ENCODE assay signal across 33 mouse cellular contexts in the genomic region with DNA sequence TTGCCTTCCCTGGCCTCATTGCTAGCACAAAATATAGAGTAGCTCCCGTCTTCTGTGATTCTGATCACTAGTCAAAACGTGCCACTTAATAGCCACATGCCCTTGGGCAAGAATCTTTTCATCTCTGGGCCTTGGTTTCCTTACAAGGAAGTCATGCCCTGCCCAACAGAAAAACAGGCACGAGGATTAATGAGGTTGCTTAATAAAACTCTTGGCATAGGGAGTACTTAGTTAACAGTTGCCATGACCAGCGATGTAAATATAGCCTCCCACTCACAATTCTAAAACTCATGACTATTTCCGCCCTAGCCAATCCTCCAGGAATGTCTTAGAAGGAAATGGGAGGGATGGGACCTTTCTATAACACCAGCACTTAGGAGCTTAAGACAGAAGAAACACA. TPM values are rescaled to one million over a fixed set of nuclear protein-coding genes. Genes with fewer than 3 reads are reported as not detected.
A peak's percentile ranks its signal among the peaks of the same experiment; 100 is the strongest.
DNase-seq lines count a peak whose midpoint lies in the region; ATAC-seq and TF ChIP-seq lines count a peak whose summit lies in the region.
"Had no signal": no experiment of that assay in that cellular context is flagged by ENCODE, and none has a peak within 500 bp of the region (broad histone marks: within the 10 kb centered on the region; RNA-seq: fewer than 3 reads in every experiment).

No protein-coding gene starts in this region.

- H3K4me3 ChIP-seq in heart, embryonic 16.5 days (ENCODE audit: low read length), result no peak overlapping the region
- no peak overlapping the region for H3K4me3 ChIP-seq in lung, postnatal 0 days (ENCODE audit: low read depth, low read length)
- H3K4me3 ChIP-seq in forebrain, embryonic 16.5 days (replicated peaks; ENCODE audit: low read length), result no peak overlapping the region
- H3K4me3 ChIP-seq: embryonic facial prominence, embryonic 13.5 days; forebrain, embryonic 15.5 days; heart, embryonic 15.5 days; hindbrain, embryonic 12.5 days; left cerebral cortex, adult 2 months; limb, embryonic 15.5 days; liver, embryonic 15.5 days; myocyte; neural tube, embryonic 13.5 days had no signal

- no peak overlapping the region for H3K27ac ChIP-seq in heart, embryonic 16.5 days (ENCODE audit: low read length)
- peak overlapping the region; percentile 51; the same call in 1 of the 2 replicates for H3K27ac ChIP-seq in lung, postnatal 0 days (ENCODE audit: low read length)
- H3K27ac ChIP-seq in forebrain, embryonic 16.5 days (ENCODE audit: low read length), result no peak overlapping the region
- H3K27ac ChIP-seq: embryonic facial prominence, embryonic 13.5 days; forebrain, embryonic 15.5 days; heart, embryonic 15.5 days; hindbrain, embryonic 12.5 days; left cerebral cortex, adult 2 months; limb, embryonic 15.5 days; liver, embryonic 15.5 days; neural tube, embryonic 13.5 days had no signal

- WGBS in heart, embryonic 16.5 days, result 58% methylated on average over 5 of the region's 5 CpGs
- 40% methylated on average over 5 of the region's 5 CpGs for WGBS in lung, postnatal 0 days
- 59% methylated on average over 5 of the region's 5 CpGs for WGBS in forebrain, embryonic 16.5 days

- TF ChIP-seq EP300 in lung, postnatal 0 days (IDR thresholded peaks at IDR 0.05), result peak; percentile 77

- no peaks in the 10 kb centered on the region for H3K27me3 ChIP-seq in heart, embryonic 16.5 days (ENCODE audit: control insufficient read depth, insufficient read depth, low read length)
- H3K27me3 ChIP-seq in lung, postnatal 0 days (replicated peaks; ENCODE audit: insufficient read depth, low read length), result no peaks in the 10 kb centered on the region
- H3K27me3 ChIP-seq in forebrain, embryonic 16.5 days (replicated peaks; ENCODE audit: control insufficient read depth, insufficient read depth, low read length), result no peaks in the 10 kb centered on the region
- H3K27me3 ChIP-seq: CH12.LX; embryonic facial prominence, embryonic 13.5 days; forebrain, embryonic 15.5 days; heart, embryonic 15.5 days; hindbrain, embryonic 12.5 days; limb, embryonic 15.5 days; liver, embryonic 15.5 days; neural tube, embryonic 13.5 days had no signal

- H3K9ac ChIP-seq in heart, embryonic 16.5 days (ENCODE audit: low read length), result no peak overlapping the region
- no peak overlapping the region for H3K9ac ChIP-seq in lung, postnatal 0 days (replicated peaks; ENCODE audit: low read depth)
- no peak overlapping the region for H3K9ac ChIP-seq in forebrain, embryonic 16.5 days (replicated peaks; ENCODE audit: low read depth, low read length)
- H3K9ac ChIP-seq: embryonic facial prominence, embryonic 13.5 days; forebrain, embryonic 15.5 days; heart, embryonic 15.5 days; hindbrain, embryonic 12.5 days; limb, embryonic 15.5 days; liver, embryonic 15.5 days; neural tube, embryonic 13.5 days had no signal

- H3K4me1 ChIP-seq in heart, embryonic 16.5 days (ENCODE audit: control insufficient read depth, insufficient read depth, low read length), result no peaks in the 10 kb centered on the region
- no peaks in the 10 kb centered on the region; the same call in 1 of the 2 replicates for H3K4me1 ChIP-seq in lung, postnatal 0 days (ENCODE audit: insufficient read depth, low read depth, low read length)
- no peaks in the 10 kb centered on the region for H3K4me1 ChIP-seq in forebrain, embryonic 16.5 days (replicated peaks; ENCODE audit: control insufficient read depth, insufficient read depth, low read length)
- H3K4me1 ChIP-seq: embryonic facial prominence, embryonic 13.5 days; forebrain, embryonic 15.5 days; heart, embryonic 15.5 days; hindbrain, embryonic 12.5 days; limb, embryonic 15.5 days; liver, embryonic 15.5 days; neural tube, embryonic 13.5 days had no signal

- no peak for DNase-seq in heart, postnatal 14 days
- peak; percentile 61 for DNase-seq in NIH3T3 (ENCODE audit: low read depth)
- DNase-seq in brain, adult 2 months (ENCODE audit: low read depth, low spot score), result peak; percentile 8
- peak; percentile 87 for DNase-seq in lung, postnatal 0 days (ENCODE audit: low spot score)
- no peak for DNase-seq in frontal cortex, postnatal 14 days (ENCODE audit: low spot score in 2 of 2)
- no peak for DNase-seq in left cerebral cortex, adult 8-10 months (ENCODE audit: low spot score in 2 of 2)
- DNase-seq: adrenal gland, adult 8-10 months; B cell, adult 2 months; cerebellum, adult 2 months; cerebellum, postnatal 36 days; embryo, embryonic 11 days; kidney, adult 11 months; kidney, postnatal 10 days; left cerebral cortex, postnatal 4 days; retina, postnatal 1 day; right cerebral cortex, postnatal 25 days; spleen, adult 18-20 months; thymus, postnatal 14 days had no signal

- intact Hi-C loops in heart, postnatal 14 days (cut with DNase I), result no loop called here

- H3K36me3 ChIP-seq in heart, embryonic 16.5 days (ENCODE audit: control insufficient read depth, insufficient read depth), result no peaks in the 10 kb centered on the region
- no peaks in the 10 kb centered on the region for H3K36me3 ChIP-seq in lung, postnatal 0 days (ENCODE audit: insufficient read depth, low read length)
- no peaks in the 10 kb centered on the region for H3K36me3 ChIP-seq in forebrain, embryonic 16.5 days (ENCODE audit: control insufficient read depth, insufficient read depth)
- H3K36me3 ChIP-seq: embryonic facial prominence, embryonic 13.5 days; forebrain, embryonic 15.5 days; G1E; heart, embryonic 15.5 days; hindbrain, embryonic 12.5 days; limb, embryonic 15.5 days; liver, embryonic 15.5 days; neural tube, embryonic 13.5 days had no signal

- no peak overlapping the region for H3K4me2 ChIP-seq in heart, embryonic 16.5 days (ENCODE audit: low read depth, low read length)
- H3K4me2 ChIP-seq in lung, postnatal 0 days (replicated peaks; ENCODE audit: low read depth, low read length), result no peak overlapping the region
- no peak overlapping the region for H3K4me2 ChIP-seq in forebrain, embryonic 16.5 days (ENCODE audit: low read length)
- H3K4me2 ChIP-seq: embryonic facial prominence, embryonic 13.5 days; forebrain, embryonic 15.5 days; heart, embryonic 15.5 days; hindbrain, embryonic 12.5 days; limb, embryonic 15.5 days; liver, embryonic 15.5 days; neural tube, embryonic 13.5 days had no signal

- ATAC-seq in heart, embryonic 16.5 days (replicated peaks; ENCODE audit: extremely low read depth, insufficient read depth, low FRiP score), result 0 out of 2 replicates have a peak, but pooled peaks have one; percentile 10
- peak; percentile 64 for ATAC-seq in lung, postnatal 0 days
- ATAC-seq in forebrain, embryonic 16.5 days, result no peak
- ATAC-seq: forebrain, embryonic 15.5 days; midbrain, embryonic 16.5 days had no signal

- TF ChIP-seq CTCF in lung, postnatal 0 days (IDR thresholded peaks at IDR 0.05), result no peak

- no peaks in the 10 kb centered on the region for H3K9me3 ChIP-seq in heart, embryonic 16.5 days (replicated peaks; ENCODE audit: control insufficient read depth, low read length)
- no peaks in the 10 kb centered on the region for H3K9me3 ChIP-seq in lung, postnatal 0 days (ENCODE audit: low read length)
- no peaks in the 10 kb centered on the region for H3K9me3 ChIP-seq in forebrain, embryonic 16.5 days (ENCODE audit: control insufficient read depth, low read length)
- H3K9me3 ChIP-seq: embryonic facial prominence, embryonic 13.5 days; forebrain, embryonic 15.5 days; heart, embryonic 15.5 days; hindbrain, embryonic 12.5 days; limb, embryonic 15.5 days; liver, embryonic 15.5 days; neural tube, embryonic 13.5 days had no signal

RNA-seq across cellular contexts. Expression of gene Cd93, which starts 8.1 kb away (rescaled TPM):
- 25.8 and 29.0 TPM in 2 replicates for polyA plus RNA-seq in heart, embryonic 16.5 days (2015; fragmentation: Nextera tagmentation; extraction: Ambion mirVana)
- 100 to 1,000 TPM; 123 to 126 TPM for total RNA-seq in heart, postnatal 14 days (2021)
- polyA plus RNA-seq in lung, postnatal 0 days (2015; fragmentation: Nextera tagmentation; extraction: Ambion mirVana), result 55.9 and 59.7 TPM in 2 replicates
- 1 to 10 TPM; 3.2 to 4.4 (median 3.3) TPM for total RNA-seq in left cerebral cortex, adult 8-10 months (2022)
- 7.4 and 7.5 TPM in 2 replicates for polyA plus RNA-seq in forebrain, embryonic 16.5 days (2015; fragmentation: Nextera tagmentation; extraction: Ambion mirVana)

RNA-seq across cellular contexts. Expression of gene Thbd, which starts 43.5 kb away (rescaled TPM):
- polyA plus RNA-seq in heart, embryonic 16.5 days (2015; fragmentation: Nextera tagmentation; extraction: Ambion mirVana), result 16.6 and 20.3 TPM in 2 replicates
- total RNA-seq in heart, postnatal 14 days (2021), result 10 to 100 TPM; 59.9 to 68.8 TPM
- polyA plus RNA-seq in lung, postnatal 0 days (2015; fragmentation: Nextera tagmentation; extraction: Ambion mirVana), result 227 and 232 TPM in 2 replicates
- total RNA-seq in left cerebral cortex, adult 8-10 months (2022), result 10 to 100 TPM in 2 of 4 experiments, 1 to 10 TPM in 2; 8.2 to 10.4 (median 9.9) TPM
- 7.3 and 10.4 TPM in 2 replicates for polyA plus RNA-seq in forebrain, embryonic 16.5 days (2015; fragmentation: Nextera tagmentation; extraction: Ambion mirVana)
- total RNA-seq: CH12.LX, G1E had no signal
- polyA plus RNA-seq: G1E had no signal

RNA-seq across cellular contexts. Expression of gene Sstr4, which starts 56.4 kb away (rescaled TPM):
- 0.34 and 0.38 TPM in 2 replicates for polyA plus RNA-seq in heart, embryonic 16.5 days (2015; fragmentation: Nextera tagmentation; extraction: Ambion mirVana)
- total RNA-seq in heart, postnatal 14 days (2021), result 1 to 10 TPM in 1 of 2 experiments, under 1 TPM in 1; 0.72 to 1.4 TPM
- 0.56 and 0.77 TPM in 2 replicates for polyA plus RNA-seq in lung, postnatal 0 days (2015; fragmentation: Nextera tagmentation; extraction: Ambion mirVana)
- 10 to 100 TPM; 26.8 to 33.4 (median 27.4) TPM for total RNA-seq in left cerebral cortex, adult 8-10 months (2022)
- polyA plus RNA-seq in forebrain, embryonic 16.5 days (2015; fragmentation: Nextera tagmentation; extraction: Ambion mirVana), result 1.6 and 2.1 TPM in 2 replicates
- total RNA-seq: CH12.LX, G1E had no signal
- polyA plus RNA-seq: G1E; liver, embryonic 15.5 days; myocyte; testis, adult 2 months had no signal

Comparison
In these comparisons a context has a peak if more than half of its experiments do, and no peak if none do; other contexts are left out.
1. DNase-seq: peak in NIH3T3 (single experiment), brain, adult 2 months (single experiment) and lung, postnatal 0 days (single experiment); none in heart, postnatal 14 days (0 of 2), frontal cortex, postnatal 14 days (0 of 2) and left cerebral cortex, adult 8-10 months (0 of 2).
2. RNA of gene Thbd, which starts 43.5 kb away (polyA plus RNA-seq): 227 to 232 TPM in lung, postnatal 0 days; 16.6 to 20.3 TPM in heart, embryonic 16.5 days and 7.3 to 10.4 TPM in forebrain, embryonic 16.5 days; every median in the first group is over 10 times any median in the second.